Mouse (Mus musculus) limb, embryonic 14.5 days (tissue): ENCODE data around the gene Gm27021. TPM values are rescaled to one million over a fixed set of nuclear protein-coding genes. Genes with fewer than 3 reads are reported as not detected.

Source experiments
- ATAC-seq: fragments of 200-750 bp; cut with Nextera tagmentation; 2 replicates; pipeline ENCODE4 v1.8.0; 2017; ENCODE audit warnings: low read depth, moderate number of reproducible peaks, moderate TSS enrichment; ENCODE audit not compliant: low FRiP score
- DNase-seq: peaks from one replicate; pipeline ENCODE4 v3.0.0-alpha.2; 2015; ENCODE audit warnings: low spot score
- H3K27ac ChIP-seq: fragments of 300-500 bp; sonication (generic); replicated peaks from 2 replicates; pipeline ENCODE4 v1.5.1; 2014; ENCODE audit warnings: low read depth, mild to moderate bottlenecking, low read length, moderate library complexity, mixed read lengths
- H3K27me3 ChIP-seq: fragments of 300-500 bp; sonication (generic); 2 replicates; pipeline ENCODE4 v1.6.1; 2014; ENCODE audit warnings: low read length, mixed read lengths; ENCODE audit not compliant: control insufficient read depth, insufficient read depth
- H3K36me3 ChIP-seq: fragments of 300-500 bp; sonication (generic); 2 replicates; pipeline ENCODE4 v1.6.1; 2014; ENCODE audit warnings: mild to moderate bottlenecking, low read length, moderate library complexity, mixed read lengths; ENCODE audit not compliant: control insufficient read depth, insufficient read depth
- H3K4me1 ChIP-seq: fragments of 300-500 bp; sonication (generic); 2 replicates; pipeline ENCODE4 v1.6.1; 2014; ENCODE audit warnings: antibody characterized with exemption, low read length, mixed read lengths; ENCODE audit not compliant: control insufficient read depth, insufficient read depth
- H3K4me2 ChIP-seq: fragments of 300-500 bp; sonication (generic); replicated peaks from 2 replicates; pipeline ENCODE4 v1.6.1; 2014; ENCODE audit warnings: low read depth, mild to moderate bottlenecking, low read length, moderate library complexity; ENCODE audit not compliant: severe bottlenecking
- H3K4me3 ChIP-seq: fragments of 300-500 bp; sonication (generic); replicated peaks from 2 replicates; pipeline ENCODE4 v1.5.1; 2014; ENCODE audit warnings: low read length
- H3K9ac ChIP-seq: fragments of 300-500 bp; sonication (generic); 2 replicates; pipeline ENCODE4 v1.6.1; 2014; ENCODE audit warnings: mild to moderate bottlenecking, low read depth, low read length, moderate library complexity; ENCODE audit not compliant: severe bottlenecking
- H3K9me3 ChIP-seq: fragments of 300-500 bp; sonication (generic); 2 replicates; pipeline ENCODE4 v1.6.1; 2016; ENCODE audit warnings: low read length; ENCODE audit not compliant: control insufficient read depth
- POLR2A ChIP-seq: fragments of 200-500 bp; IDR thresholded peaks from 2 replicates; pipeline ENCODE4 v1.8.0; 2012; ENCODE audit warnings: inconsistent platforms, mild to moderate bottlenecking, moderate library complexity, borderline replicate concordance; ENCODE audit not compliant: insufficient read depth, insufficient read length; ENCODE audit errors: extremely low read depth
- whole genome bisulfite sequencing: fragments of 180-500 bp; shearing (Covaris S2); extraction: QIAGEN DNeasy Blood & Tissue Kit; methylation state at CpG from one replicate; pipeline ENCODE4 v1.1.7; 2014; 5-methylcytosine and 5-hydroxymethylcytosine counted together
- polyA plus RNA-seq, 2 experiments: library from polyadenylated mRNA; depleted of rRNA in 1 of 2; stranded (reverse) in 1 of 2; unstranded in 1 of 2; fragments of >200 nt; fragmentation: Nextera tagmentation in 1 of 2; extraction: Ambion mirVana in 1 of 2; gene quantifications; 2 replicates each; pipeline versions ENCODE4 v1.2.1 to v1.2.3; 2012 to 2014

The Gm27021 gene
- polyA plus RNA-seq, 2 experiments: 2.2 to 3.4 TPM

DNA sequence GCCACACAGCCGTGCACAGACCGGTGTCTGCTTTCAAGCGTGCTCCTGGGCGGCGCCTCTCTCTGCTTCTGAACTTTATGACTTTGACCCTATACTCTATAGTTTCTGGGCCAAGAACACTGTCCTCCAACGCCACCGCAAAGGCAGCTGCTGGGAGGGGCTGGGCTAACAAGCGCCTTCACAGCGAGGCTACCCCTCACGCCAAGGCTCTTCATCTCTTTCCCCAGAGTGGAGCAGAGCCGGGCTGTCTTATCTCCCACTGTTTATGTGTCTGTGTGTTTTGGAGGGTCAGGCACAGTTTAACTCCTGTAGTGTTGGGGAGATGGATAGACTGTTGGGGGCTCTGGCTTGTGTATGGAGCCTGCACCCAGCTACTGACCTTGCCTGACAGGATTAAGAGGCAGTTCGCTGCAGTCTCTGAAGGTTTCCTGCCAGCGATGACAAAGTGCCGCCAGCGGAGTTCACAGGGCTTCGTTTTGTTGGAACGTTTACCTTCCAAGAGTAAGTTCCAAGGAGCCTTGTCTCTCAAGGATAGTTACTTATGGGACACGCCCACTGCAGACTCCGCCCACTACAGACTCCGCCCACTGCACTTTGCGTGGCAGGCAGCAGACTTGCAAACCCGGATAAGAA, 26.1 kb upstream of the Gm27021 start:
- Histone ChIP-seq H3K4me2 (no peak overlapping the region), H3K36me3 (no peaks in the 10 kb centered on the region), H3K27me3 (no peaks in the 10 kb centered on the region), H3K9me3 (no peaks in the 10 kb centered on the region), H3K4me3 (no peak overlapping the region), H3K9ac (no peak overlapping the region), H3K4me1 (peaks cover 6% of the 10 kb centered on the region; the same call in 1 of the 2 replicates), H3K27ac (no peak overlapping the region)
- ATAC-seq (peak; percentile 50; the same call in 1 of the 2 replicates), DNase-seq (peak; percentile 21)
- no peak for TF ChIP-seq POLR2A
- WGBS: 21% methylated on average over 22 of the region's 22 CpGs

DNA sequence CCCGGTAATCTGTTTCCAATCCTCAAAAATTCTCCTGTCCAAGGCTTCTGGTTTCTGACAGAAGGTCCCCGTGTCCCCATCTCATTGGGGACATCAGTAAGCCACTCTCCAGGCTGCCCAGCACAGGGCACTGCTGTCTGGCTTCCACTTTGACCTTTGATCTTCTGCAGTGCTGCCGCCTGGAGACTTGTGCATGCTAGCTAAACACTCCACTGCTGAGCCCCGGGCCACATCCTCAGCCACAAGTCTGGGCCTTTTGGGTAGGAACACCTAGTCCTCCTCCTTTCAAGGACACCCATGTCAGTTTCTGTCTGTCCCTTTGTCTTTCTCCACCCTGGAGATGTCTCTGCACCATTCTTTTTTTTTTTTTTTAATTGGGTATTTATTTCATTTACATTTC, 25.1 kb upstream of the Gm27021 start:
- no peak for ATAC-seq
- no peak for TF ChIP-seq POLR2A
- 50% methylated on average over 4 of the region's 4 CpGs for WGBS

DNA sequence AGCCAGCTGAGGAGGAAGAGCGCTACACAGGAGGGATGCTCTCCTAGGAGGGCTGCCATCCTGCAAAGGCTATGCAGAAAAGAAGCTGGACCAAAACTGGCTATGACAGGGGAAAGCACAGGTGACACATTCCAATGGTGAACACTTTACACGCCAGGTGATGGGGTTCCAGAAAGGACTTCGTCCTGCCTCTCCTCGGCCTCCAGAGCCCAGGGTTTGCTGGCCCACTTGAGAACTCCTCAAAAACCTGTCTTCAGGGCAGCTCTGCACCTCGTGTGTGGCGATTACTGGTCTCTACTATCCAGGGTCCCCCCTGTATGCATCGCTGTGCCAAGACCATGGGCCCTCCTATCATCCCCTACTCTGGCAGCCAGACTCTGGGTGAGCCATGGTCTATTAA, 20.6 kb upstream of the Gm27021 start:
- no peaks in the 10 kb centered on the region for H3K4me1 ChIP-seq
- no peak for DNase-seq

More for the DNA sequence above, 25.1 kb upstream of the Gm27021 start:
- Histone ChIP-seq H3K27me3 (no peaks in the 10 kb centered on the region), H3K27ac (no peak overlapping the region), H3K9me3 (no peaks in the 10 kb centered on the region), H3K36me3 (no peaks in the 10 kb centered on the region), H3K4me1 (peaks cover 6% of the 10 kb centered on the region; the same call in 1 of the 2 replicates), H3K9ac (no peak overlapping the region), H3K4me3 (no peak overlapping the region), H3K4me2 (no peak overlapping the region)
- DNase-seq: no peak

DNA sequence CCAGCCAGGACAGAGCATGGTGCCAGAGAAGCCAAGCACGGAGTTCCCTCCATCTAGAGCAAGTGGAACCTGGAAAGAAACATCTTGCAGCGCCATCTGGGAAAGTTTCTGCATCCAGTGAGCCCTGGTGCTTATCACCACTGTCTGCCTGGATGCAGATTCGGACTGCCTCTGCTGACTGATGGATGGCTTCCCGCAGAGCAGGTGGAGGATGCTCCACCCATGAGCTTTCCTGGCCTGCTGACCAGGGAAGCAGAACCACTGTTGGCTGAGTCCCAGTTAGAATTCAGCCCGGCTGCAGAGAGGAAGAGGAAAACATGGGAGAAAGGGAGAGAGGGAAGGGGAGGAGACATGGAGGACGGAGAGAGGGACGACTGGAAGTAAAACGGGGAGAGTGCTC, 19.9 kb upstream of the Gm27021 start:
- TF ChIP-seq POLR2A: no peak
- Histone ChIP-seq H3K27ac (no peak overlapping the region), H3K36me3 (no peaks in the 10 kb centered on the region), H3K27me3 (no peaks in the 10 kb centered on the region), H3K9me3 (no peaks in the 10 kb centered on the region), H3K4me2 (no peak overlapping the region), H3K4me3 (no peak overlapping the region), H3K4me1 (no peaks in the 10 kb centered on the region), H3K9ac (no peak overlapping the region)
- WGBS: 76% methylated on average over 8 of the region's 8 CpGs
- ATAC-seq: no peak
- no peak for DNase-seq

More for the DNA sequence above, 20.6 kb upstream of the Gm27021 start:
- WGBS: 85% methylated on average over 7 of the region's 7 CpGs
- ATAC-seq: no peak
- Histone ChIP-seq H3K4me2 (no peak overlapping the region), H3K27me3 (no peaks in the 10 kb centered on the region), H3K27ac (no peak overlapping the region), H3K4me3 (no peak overlapping the region), H3K9me3 (no peaks in the 10 kb centered on the region), H3K36me3 (no peaks in the 10 kb centered on the region), H3K9ac (no peak overlapping the region)
- TF ChIP-seq POLR2A: no peak

DNA sequence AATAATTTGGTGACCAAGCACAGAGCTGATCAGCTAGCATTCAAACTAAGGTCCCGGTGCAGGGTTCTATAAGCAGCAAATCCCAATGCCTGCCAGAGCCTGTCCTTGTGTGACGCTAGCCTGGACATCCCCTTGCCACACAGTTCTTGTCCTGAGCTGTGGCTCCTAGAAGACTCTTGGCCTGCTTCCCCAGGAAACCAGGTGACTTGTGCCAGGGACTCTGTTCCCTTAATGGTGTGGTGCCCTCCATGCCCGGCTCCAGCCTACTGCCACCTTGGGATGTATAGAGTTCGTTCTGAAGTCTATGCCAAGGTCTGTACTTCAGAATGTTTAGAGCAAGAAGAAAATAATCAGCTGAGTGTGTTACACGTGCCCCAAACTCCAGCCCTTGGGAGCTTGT, 18.7 kb upstream of the Gm27021 start:
- Histone ChIP-seq H3K4me3 (no peak overlapping the region), H3K9ac (no peak overlapping the region), H3K36me3 (no peaks in the 10 kb centered on the region), H3K4me1 (no peaks in the 10 kb centered on the region), H3K4me2 (no peak overlapping the region), H3K27ac (no peak overlapping the region), H3K9me3 (no peaks in the 10 kb centered on the region), H3K27me3 (no peaks in the 10 kb centered on the region)
- ATAC-seq: no peak
- no peak for DNase-seq
- TF ChIP-seq POLR2A: no peak
- WGBS: 78% methylated on average over 5 of the region's 5 CpGs
